Mouse (Mus musculus): ENCODE measurements around the gene Hist1h1b. TPM values are rescaled to one million over a fixed set of nuclear protein-coding genes. Genes with fewer than 3 reads are reported as not detected.
"Not testable (repeated sequence)": the region's sequence is repeated elsewhere in the genome, so short reads cannot be mapped to it uniquely, and the experiment has no call there.

Hist1h1b gene
- 25.3 and 26.3 TPM in 2 replicates for polyA plus RNA-seq (2015; fragmentation: Nextera tagmentation; extraction: Ambion mirVana)

DNA sequence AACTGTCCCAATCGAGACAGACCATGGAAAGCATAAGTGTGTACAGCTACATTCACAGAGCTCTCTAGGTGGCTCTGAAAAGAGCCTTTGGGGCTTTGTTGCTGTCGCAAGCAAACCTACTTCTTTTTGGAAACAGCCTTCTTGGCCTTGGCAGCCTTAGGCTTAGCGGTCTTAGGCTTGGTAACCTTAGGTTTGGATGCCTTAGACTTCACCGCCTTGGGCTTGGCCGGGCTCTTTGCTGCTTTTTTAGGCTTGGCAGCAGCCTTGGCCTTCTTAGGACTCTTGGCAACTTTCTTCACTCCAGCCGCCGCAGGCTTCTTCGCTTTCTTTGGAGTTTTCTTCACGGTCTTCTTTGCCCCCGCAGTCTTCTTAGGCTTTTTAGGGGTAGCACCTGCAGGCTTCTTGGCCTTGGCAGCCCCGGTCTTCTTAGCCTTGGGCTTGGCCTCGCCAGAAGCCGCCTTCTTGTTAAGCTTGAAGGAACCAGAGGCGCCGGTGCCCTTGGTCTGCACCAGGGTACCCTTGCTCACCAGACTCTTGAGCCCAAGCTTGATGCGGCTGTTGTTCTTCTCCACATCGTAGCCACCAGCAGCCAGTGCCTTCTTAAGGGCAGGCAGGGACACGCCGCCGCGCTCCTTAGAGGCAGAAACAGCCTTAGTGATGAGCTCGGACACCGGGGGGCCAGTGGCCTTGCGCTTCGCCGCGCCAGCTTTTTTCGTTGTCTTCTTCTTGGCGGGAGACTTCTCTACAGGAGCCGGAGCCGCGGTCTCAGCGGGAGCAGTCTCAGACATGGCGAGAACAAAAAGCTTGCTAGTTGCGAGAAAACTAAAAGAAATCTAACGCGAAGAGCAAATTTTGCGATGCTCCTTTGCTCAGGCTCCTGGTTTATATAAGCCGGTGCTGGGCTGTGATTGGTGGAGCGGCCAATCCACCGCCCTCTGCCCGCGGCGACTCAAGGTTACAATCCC, at the start of gene Hist1h1b:
TSS of gene Hist1h1b (minus strand) at position 859 of the 965 bp plus-strand sequence.
- Histone ChIP-seq H3K4me3 (replicated peaks) (peak within 1 kb of the TSS; percentile 58), H3K27me3 (replicated peaks) (no peaks in the 10 kb centered on the region), H3K4me1 (peaks cover 14% of the 10 kb centered on the region), H3K36me3 (no peaks in the 10 kb centered on the region), H3K9me3 (no peaks in the 10 kb centered on the region), H3K9ac (peak within 1 kb of the TSS; percentile 71), H3K27ac (peak within 1 kb of the TSS; percentile 97), H3K4me2 (peak within 1 kb of the TSS; percentile 92)
- peak; percentile 37; the same call in 1 of the 2 replicates for ATAC-seq (ENCODE audit: insufficient read depth, low FRiP score, low read depth)
- WGBS = under 1% methylated on average over 44 of the region's 44 CpGs

DNA sequence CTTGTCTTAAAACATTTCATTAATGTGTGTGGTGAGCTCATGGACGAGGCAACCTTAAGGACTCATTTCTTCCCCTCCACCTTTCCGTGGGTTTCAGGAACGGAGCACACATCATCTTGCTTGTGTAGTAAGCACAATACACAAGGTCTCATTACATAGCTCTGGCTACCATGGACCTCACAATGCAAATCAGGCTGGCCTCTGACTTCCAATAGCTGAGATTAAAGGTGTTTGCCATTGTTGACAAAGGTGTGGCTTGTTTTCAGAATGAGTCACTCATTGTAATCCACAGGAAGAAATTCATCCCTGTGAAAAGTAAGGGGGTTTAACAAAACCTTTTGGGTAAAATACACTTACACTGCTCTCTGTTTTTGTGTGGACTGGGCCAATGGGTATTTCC, 48.1 kb upstream of the Hist1h1b start:
- Histone ChIP-seq H3K27ac (no peak overlapping the region; the same call in 1 of the 2 replicates), H3K4me1 (no peaks in the 10 kb centered on the region), H3K4me3 (replicated peaks) (no peak overlapping the region), H3K27me3 (replicated peaks) (no peaks in the 10 kb centered on the region), H3K9ac (no peak overlapping the region), H3K36me3 (no peaks in the 10 kb centered on the region), H3K9me3 (no peaks in the 10 kb centered on the region), H3K4me2 (no peak overlapping the region)
- WGBS = 57% methylated on average over 3 of the region's 3 CpGs
- ATAC-seq (ENCODE audit: insufficient read depth, low FRiP score, low read depth) = no peak

DNA sequence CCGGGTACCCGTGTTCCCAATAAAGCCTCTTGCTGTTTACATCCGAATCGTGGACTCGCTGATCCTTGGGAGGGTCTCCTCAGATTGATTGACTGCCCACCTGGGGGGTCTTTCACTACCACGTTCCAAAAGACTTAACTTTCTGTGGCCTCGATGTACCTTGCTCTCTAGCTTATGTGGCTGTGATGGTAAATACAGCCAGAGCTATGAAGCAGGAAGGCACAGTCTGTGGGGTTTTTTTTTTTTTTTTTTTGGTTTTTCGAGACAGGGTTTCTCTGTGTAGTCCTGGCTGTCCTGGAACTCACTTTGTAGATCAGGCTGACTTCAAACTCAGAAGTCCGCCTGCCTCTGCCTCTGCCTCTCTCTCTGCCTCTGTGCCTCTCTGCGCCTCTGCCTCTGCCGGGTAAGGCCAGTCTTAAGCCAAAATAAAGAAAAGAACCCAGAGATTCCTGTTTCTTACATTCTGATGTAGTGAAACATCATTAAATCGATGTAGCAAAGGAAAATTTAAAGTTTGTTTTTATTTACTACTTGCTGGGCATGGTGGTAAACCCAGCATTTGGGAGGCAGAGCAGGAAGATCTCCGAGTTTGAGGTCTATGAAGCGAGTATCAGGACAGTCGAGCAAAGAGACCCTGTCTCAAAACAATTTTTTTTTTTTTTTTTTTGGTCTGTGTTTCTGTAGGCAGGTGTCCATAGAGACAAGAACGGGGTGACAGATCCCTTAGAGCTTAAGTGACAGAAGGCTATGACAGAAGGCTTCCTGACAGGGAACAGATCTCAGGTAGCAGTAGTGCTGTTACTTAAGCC, 39.9 kb upstream of the Hist1h1b start:
- not testable (repeated sequence) for H3K4me2 ChIP-seq; ATAC-seq (ENCODE audit: insufficient read depth, low FRiP score, low read depth); H3K9ac ChIP-seq; H3K36me3 ChIP-seq; H3K27ac ChIP-seq; H3K4me1 ChIP-seq; H3K4me3 ChIP-seq (replicated peaks); H3K9me3 ChIP-seq; H3K27me3 ChIP-seq (replicated peaks)
- WGBS = 65% methylated on average over 7 of the region's 16 CpGs

DNA sequence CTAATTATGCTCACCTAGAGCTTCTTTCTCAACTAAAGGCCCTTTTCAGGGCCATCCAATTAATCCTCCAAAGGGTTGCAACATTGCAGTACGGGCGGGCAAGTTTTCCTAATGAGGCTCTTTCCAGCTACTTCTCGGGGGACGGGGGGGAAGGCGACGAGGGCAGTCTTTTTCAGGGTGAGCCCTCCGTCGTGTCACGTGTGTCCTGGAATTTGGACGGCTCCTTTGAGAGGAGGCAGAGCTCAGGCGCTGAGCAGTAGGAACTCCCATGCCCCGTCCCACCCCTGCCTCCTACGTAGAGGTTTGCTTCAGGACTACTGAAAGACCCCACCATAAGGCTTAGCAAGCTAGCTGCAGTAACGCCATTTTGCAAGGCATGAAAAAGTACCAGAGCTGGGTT, 31.7 kb upstream of the Hist1h1b start:
- H3K27ac ChIP-seq; H3K36me3 ChIP-seq; H3K9ac ChIP-seq; H3K27me3 ChIP-seq (replicated peaks); H3K9me3 ChIP-seq; H3K4me1 ChIP-seq; H3K4me3 ChIP-seq (replicated peaks): not testable (repeated sequence)
- WGBS = 0% methylated on average over 14 of the region's 14 CpGs
- peak; percentile 44 for ATAC-seq (ENCODE audit: insufficient read depth, low FRiP score, low read depth)
- peak overlapping the region; percentile 44 for H3K4me2 ChIP-seq

DNA sequence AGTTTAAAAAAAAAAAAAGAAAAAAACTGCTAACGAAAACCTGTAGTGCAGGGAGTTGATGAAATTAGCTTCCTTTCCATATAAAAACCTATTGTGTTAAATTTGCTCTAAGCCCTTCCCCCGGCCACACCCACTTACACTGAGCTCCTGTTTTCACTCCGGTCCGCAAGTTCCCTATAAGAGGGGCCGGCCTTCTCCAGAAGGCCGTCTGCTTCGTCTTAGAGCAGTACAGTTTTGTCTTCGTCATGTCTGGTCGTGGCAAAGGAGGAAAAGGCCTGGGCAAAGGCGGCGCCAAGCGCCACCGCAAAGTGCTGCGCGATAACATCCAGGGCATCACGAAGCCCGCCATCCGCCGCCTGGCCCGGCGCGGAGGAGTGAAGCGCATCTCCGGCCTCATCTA, 31.1 kb upstream of the Hist1h1b start, which contains the start of gene Hist1h4m:
TSS of gene Hist1h4m (plus strand) at position 208 of the 400 bp plus-strand sequence.
- ATAC-seq (ENCODE audit: insufficient read depth, low FRiP score, low read depth) = peak; percentile 40; the same call in 1 of the 2 replicates
- not testable (repeated sequence) for H3K4me3 ChIP-seq (replicated peaks); H3K27me3 ChIP-seq (replicated peaks); H3K9ac ChIP-seq; H3K36me3 ChIP-seq; H3K27ac ChIP-seq; H3K9me3 ChIP-seq; H3K4me1 ChIP-seq
- peak within 1 kb of the TSS; percentile 44 for H3K4me2 ChIP-seq
- WGBS = no CpG with 5 or more reads among the region's 24 CpGs

DNA sequence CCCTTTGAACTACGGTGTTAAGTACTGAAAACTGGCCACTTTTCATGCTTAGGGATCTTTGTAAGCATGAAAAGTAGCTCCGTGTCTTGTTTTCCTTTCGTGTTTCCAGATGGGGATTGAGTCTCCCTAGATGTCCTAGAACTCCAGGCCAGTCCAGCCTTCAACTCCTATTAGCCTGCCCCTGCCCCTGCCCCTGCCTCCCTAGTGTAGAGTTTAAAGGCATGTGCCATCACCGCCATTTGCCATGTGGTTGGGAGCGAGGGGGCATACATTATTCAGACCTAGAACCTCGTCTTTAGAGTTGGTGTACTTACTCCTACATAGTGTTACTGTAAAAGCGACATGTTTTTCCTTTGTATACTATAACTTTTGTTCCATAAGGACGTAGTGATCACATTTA, 30.6 kb upstream of the Hist1h1b start:
- not testable (repeated sequence) for H3K9me3 ChIP-seq; ATAC-seq (ENCODE audit: insufficient read depth, low FRiP score, low read depth); H3K4me3 ChIP-seq (replicated peaks); H3K4me1 ChIP-seq; H3K9ac ChIP-seq; H3K4me2 ChIP-seq; H3K27ac ChIP-seq; H3K27me3 ChIP-seq (replicated peaks); H3K36me3 ChIP-seq
- WGBS = no CpG with 5 or more reads among the region's 8 CpGs

DNA sequence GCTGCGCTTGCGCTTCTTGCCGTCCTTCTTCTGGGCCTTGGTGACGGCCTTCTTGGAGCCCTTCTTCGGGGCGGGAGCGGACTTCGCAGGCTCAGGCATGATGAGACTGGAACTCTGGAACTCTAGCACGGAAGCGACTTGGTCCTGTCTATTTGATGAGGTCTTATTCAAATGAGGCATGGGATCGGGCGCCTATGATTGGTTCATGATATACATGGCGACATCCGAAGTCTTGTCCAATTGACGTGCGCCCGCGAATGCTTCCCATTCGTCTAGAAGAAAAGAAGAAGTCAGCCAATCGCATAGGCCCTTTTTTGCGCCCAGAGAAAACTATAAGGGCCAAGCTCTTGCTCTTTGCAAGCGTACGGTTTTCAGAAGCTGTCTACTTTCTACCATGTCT, 29.6 kb upstream of the Hist1h1b start, which contains the start of the genes Hist1h2bq and Hist1h2ao:
TSS of gene Hist1h2bq (minus strand) at position 125 of the 400 bp plus-strand sequence.
TSS of gene Hist1h2ao (plus strand) at position 393 of the 400 bp plus-strand sequence.
- no CpG with 5 or more reads among the region's 23 CpGs for WGBS
- not testable (repeated sequence) for H3K4me1 ChIP-seq; H3K27ac ChIP-seq; H3K27me3 ChIP-seq (replicated peaks); H3K36me3 ChIP-seq; H3K9ac ChIP-seq; H3K4me3 ChIP-seq (replicated peaks); H3K4me2 ChIP-seq; H3K9me3 ChIP-seq
- peak; percentile 95 for ATAC-seq (ENCODE audit: insufficient read depth, low FRiP score, low read depth)

DNA sequence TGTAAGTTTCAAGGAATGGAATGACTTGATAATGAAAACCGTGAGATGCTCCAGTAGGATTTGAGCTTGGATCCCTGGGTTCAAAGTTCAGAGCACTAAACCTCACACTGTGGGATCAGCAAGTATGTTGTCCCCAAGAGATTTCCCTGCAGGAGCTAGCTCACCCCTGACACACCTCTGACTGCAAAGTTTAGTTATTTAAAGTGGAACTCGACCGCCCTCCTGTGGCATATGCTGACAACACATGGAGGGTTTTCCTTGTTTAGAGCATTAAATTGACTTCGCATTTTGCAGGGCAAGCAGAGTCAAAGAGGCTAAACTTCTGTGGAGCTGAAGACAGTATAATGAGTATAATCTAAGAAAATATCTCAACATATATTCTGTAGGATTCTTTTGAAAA, 22.6 kb upstream of the Hist1h1b start:
- not testable (repeated sequence) for H3K4me1 ChIP-seq; H3K9me3 ChIP-seq; H3K4me3 ChIP-seq (replicated peaks); H3K27ac ChIP-seq; H3K9ac ChIP-seq; H3K27me3 ChIP-seq (replicated peaks); H3K36me3 ChIP-seq; H3K4me2 ChIP-seq
- peak; percentile 72; the same call in 1 of the 2 replicates for ATAC-seq (ENCODE audit: insufficient read depth, low FRiP score, low read depth)
- no CpG with 5 or more reads among the region's 4 CpGs for WGBS

DNA sequence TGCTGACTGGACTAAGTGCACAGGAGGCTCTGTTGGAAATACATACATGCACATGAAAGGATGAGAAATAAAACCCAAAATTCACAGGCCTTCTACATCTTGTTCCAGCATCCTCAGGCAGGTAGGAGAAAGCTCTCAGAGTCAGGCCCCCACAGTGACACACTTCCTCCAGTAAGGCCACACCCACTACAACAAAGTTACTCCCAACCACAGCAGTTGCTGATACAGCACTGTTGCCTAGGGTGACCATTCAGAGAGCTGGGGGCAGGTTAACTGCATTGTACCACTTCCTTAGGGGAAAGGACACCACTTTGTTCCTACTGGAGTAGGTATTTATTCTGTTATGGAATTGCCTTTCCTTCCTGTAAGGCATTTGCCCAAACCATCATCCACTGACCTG, 16.7 kb upstream of the Hist1h1b start:
- ATAC-seq (ENCODE audit: insufficient read depth, low FRiP score, low read depth) = not testable (repeated sequence)

DNA sequence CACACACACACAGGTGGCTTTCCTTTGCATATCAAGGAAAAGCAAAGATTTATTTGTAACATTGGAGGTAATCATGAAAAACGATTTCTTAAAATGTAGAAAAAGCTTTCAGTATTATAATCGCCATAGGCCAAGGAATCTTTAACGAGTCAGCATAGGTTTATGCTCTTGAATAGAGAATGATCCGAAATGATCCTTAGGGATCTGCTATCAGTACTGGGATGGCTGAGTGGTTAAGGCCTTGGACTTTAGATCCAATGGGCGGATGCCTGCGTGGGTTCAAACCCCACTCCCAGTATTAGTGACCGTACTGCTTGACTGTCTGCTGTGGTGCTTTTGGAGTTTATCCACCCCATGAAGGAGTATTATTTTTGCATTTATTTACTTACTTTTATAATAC, 15.2 kb upstream of the Hist1h1b start:
- Histone ChIP-seq H3K9ac (no peak overlapping the region), H3K27ac (no peak overlapping the region), H3K4me3 (replicated peaks) (no peak overlapping the region), H3K27me3 (replicated peaks) (no peaks in the 10 kb centered on the region), H3K9me3 (no peaks in the 10 kb centered on the region), H3K4me2 (no peak overlapping the region), H3K4me1 (0 out of 2 replicates have a peak, but pooled peaks cover under 1% of the 10 kb centered on the region), H3K36me3 (no peaks in the 10 kb centered on the region)
- 90% methylated on average over 7 of the region's 7 CpGs for WGBS
- no peak for ATAC-seq (ENCODE audit: insufficient read depth, low FRiP score, low read depth)

More for the DNA sequence above, 16.7 kb upstream of the Hist1h1b start:
- not testable (repeated sequence) for H3K4me3 ChIP-seq (replicated peaks); H3K4me1 ChIP-seq; H3K9ac ChIP-seq; H3K27me3 ChIP-seq (replicated peaks); H3K9me3 ChIP-seq; H3K27ac ChIP-seq; H3K36me3 ChIP-seq; H3K4me2 ChIP-seq

DNA sequence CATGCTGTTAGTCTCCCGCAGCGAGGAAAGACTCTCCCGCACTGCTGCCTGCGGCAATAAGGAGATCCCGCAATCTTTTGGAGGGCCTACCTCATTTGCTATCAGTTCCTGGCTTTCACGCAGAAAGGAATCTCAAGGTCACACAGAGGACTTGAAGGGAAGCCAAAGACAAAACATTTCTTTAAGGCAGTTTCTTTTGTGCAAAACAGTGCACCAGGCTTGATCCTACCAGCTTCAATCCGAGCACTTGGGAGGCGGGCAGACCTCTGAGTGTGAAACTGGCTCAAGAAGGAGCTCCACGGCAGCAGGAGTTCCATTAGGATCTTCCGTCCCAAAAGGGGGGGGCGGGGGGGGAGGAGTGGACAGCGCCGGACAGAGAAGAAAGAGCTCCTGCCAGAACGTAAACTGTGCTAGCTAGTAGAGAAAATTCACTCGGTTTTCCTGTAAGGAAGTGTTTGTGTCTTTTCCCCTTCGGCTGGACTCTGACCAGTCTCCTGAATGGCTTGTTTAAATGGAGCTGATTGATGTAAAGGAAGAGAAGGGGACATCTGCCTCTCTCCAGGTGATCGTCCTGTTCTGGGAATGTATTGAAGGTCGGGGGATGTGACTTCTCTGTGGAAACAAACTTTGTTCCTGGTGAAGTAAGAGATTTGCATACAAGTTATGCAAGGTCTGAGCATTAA, 10.3 kb upstream of the Hist1h1b start:
- Histone ChIP-seq H3K9ac (0 out of 2 replicates have a peak overlapping the region, but pooled peaks have one; percentile 12), H3K4me2 (peak overlapping the region; percentile 49), H3K27ac (peak overlapping the region; percentile 35), H3K4me1 (0 out of 2 replicates have a peak, but pooled peaks cover 3% of the 10 kb centered on the region), H3K36me3 (no peaks in the 10 kb centered on the region), H3K4me3 (replicated peaks) (peak overlapping the region; percentile 13; the same call in 1 of the 2 replicates), H3K27me3 (replicated peaks) (no peaks in the 10 kb centered on the region), H3K9me3 (no peaks in the 10 kb centered on the region)
- ATAC-seq (ENCODE audit: insufficient read depth, low FRiP score, low read depth) = no peak
- 16% methylated on average over 17 of the region's 18 CpGs for WGBS

Measured in stomach, embryonic 15.5 days (tissue).